ENCODE assay signal across 8 mouse cellular contexts in genomic region chrX:53056627-53057026, GRCm38 (mm10).
DNase-seq lines count a peak whose midpoint lies in the region; ATAC-seq and TF ChIP-seq lines count a peak whose summit lies in the region.

No protein-coding gene starts in this region.

- peak overlapping the region; percentile 79 for H3K9ac ChIP-seq in stomach, embryonic 14.5 days (replicated peaks; ENCODE audit: low read depth, low read length)

- H3K4me2 ChIP-seq in stomach, embryonic 14.5 days (replicated peaks; ENCODE audit: low read depth, low read length): peak overlapping the region; percentile 40; the same call in 1 of the 2 replicates

- H3K36me3 ChIP-seq in testis, adult 2 months (ENCODE audit: control insufficient read depth, insufficient read depth, low read length): no peaks in the 10 kb centered on the region
- H3K36me3 ChIP-seq in embryonic facial prominence, embryonic 10.5 days (replicated peaks): peaks cover 10% of the 10 kb centered on the region
- H3K36me3 ChIP-seq in stomach, embryonic 14.5 days (ENCODE audit: control insufficient read depth, insufficient read depth, low read length): no peaks in the 10 kb centered on the region; the same call in 1 of the 2 replicates

- H3K27me3 ChIP-seq in testis, adult 2 months (ENCODE audit: control insufficient read depth, insufficient read depth, low read length): no peaks in the 10 kb centered on the region
- H3K27me3 ChIP-seq in embryonic facial prominence, embryonic 10.5 days (replicated peaks; ENCODE audit: low read depth, poor library complexity, severe bottlenecking): peaks cover 40% of the 10 kb centered on the region
- H3K27me3 ChIP-seq in stomach, embryonic 14.5 days (ENCODE audit: control insufficient read depth, insufficient read depth, low read length): no peaks in the 10 kb centered on the region

- TF ChIP-seq POLR2A in testis, adult 2 months (IDR thresholded peaks at IDR 0.05; ENCODE audit: control insufficient read depth, low read depth, low read length): no peak

- intact Hi-C loops in heart, postnatal 10 days (cut with DNase I): loop anchor here (5.0 kb wide), 2 partner anchors 96 to 156 kb away; no protein-coding TSS in a partner anchor

- TF ChIP-seq CTCF in testis, adult 2 months (IDR thresholded peaks at IDR 0.05; ENCODE audit: control insufficient read depth, insufficient read depth, insufficient replicate concordance, low read depth, low read length): no peak

- 13% methylated on average over 33 of the region's 33 CpGs for WGBS in embryonic facial prominence, embryonic 10.5 days
- WGBS in stomach, embryonic 14.5 days: 23% methylated on average over 23 of the region's 33 CpGs

- ATAC-seq in megakaryocyte progenitor cell, adult 5-6 weeks (replicated peaks; ENCODE audit: poor library complexity): peak; percentile 47
- peak; percentile 15; the same call in 1 of the 2 replicates for ATAC-seq in stomach, embryonic 14.5 days (ENCODE audit: insufficient number of reproducible peaks, insufficient read depth, low FRiP score, low read depth)

- H3K27ac ChIP-seq in testis, adult 2 months (ENCODE audit: control insufficient read depth, insufficient read depth, low read depth, low read length): peak overlapping the region; percentile 76
- H3K27ac ChIP-seq in embryonic facial prominence, embryonic 10.5 days (replicated peaks): peak overlapping the region; percentile 93
- H3K27ac ChIP-seq in stomach, embryonic 14.5 days (ENCODE audit: low read length): peak overlapping the region; percentile 96

- H3K4me1 ChIP-seq in testis, adult 2 months (ENCODE audit: control insufficient read depth, insufficient read depth, low read length): peaks cover 21% of the 10 kb centered on the region
- peaks cover 31% of the 10 kb centered on the region for H3K4me1 ChIP-seq in embryonic facial prominence, embryonic 10.5 days
- 0 out of 2 replicates have a peak, but pooled peaks cover 4% of the 10 kb centered on the region for H3K4me1 ChIP-seq in stomach, embryonic 14.5 days (ENCODE audit: control insufficient read depth, insufficient read depth, low read length)

- DNase-seq in testis, postnatal 10 days (ENCODE audit: low spot score): no peak
- peak; percentile 61 for DNase-seq in embryonic facial prominence, embryonic 10.5 days (ENCODE audit: low spot score)
- DNase-seq in heart, postnatal 10 days: peak; percentile 59 to 64
- peak; percentile 64 to 74 for DNase-seq in kidney, postnatal 4 days
- DNase-seq in cerebellum, adult 8-10 months: no peak

- peak overlapping the region; percentile 87 for H3K4me3 ChIP-seq in testis, adult 2 months (ENCODE audit: control insufficient read depth, low read depth, low read length)
- H3K4me3 ChIP-seq in embryonic facial prominence, embryonic 10.5 days: peak overlapping the region; percentile 71
- H3K4me3 ChIP-seq in stomach, embryonic 14.5 days (ENCODE audit: low read depth, low read length): peak overlapping the region; percentile 54

- no peaks in the 10 kb centered on the region for H3K9me3 ChIP-seq in embryonic facial prominence, embryonic 10.5 days
- H3K9me3 ChIP-seq in stomach, embryonic 14.5 days (ENCODE audit: control insufficient read depth, low read depth, low read length): no peaks in the 10 kb centered on the region

Comparison
In these comparisons a context has a peak if more than half of its experiments do, and no peak if none do; other contexts are left out.
1. DNase-seq: peak in embryonic facial prominence, embryonic 10.5 days (single experiment), heart, postnatal 10 days (2 of 2) and kidney, postnatal 4 days (2 of 2); none in testis, postnatal 10 days (single experiment) and cerebellum, adult 8-10 months (single experiment).
2. Peak in every context shown above with its lines, with median percentiles within 50 percentile points of each other: H3K27ac ChIP-seq and H3K4me3 ChIP-seq.